Mouse (Mus musculus) brown adipose tissue, adult 24 weeks (tissue): ENCODE measurements at regions not wholly inside any gene's neighbourhood (a gene's known extent, or its start where the extent isn't known, plus 50 kb on each side); places are given as distances from the start of the nearest gene placed in this dataset.
"Not testable (repeated sequence)": the region's sequence is repeated elsewhere in the genome, so short reads cannot be mapped to it uniquely, and the experiment has no call there.

Source experiments
- H3K27ac ChIP-seq: fragments of 200-500 bp; replicated peaks from 2 replicates; pipeline ENCODE4 v1.5.1; 2012; ENCODE audit warnings: low read depth, mild to moderate bottlenecking, low read length
- H3K4me1 ChIP-seq: fragments of 200-500 bp; 2 replicates; pipeline ENCODE4 v1.6.1; 2012; ENCODE audit warnings: low read length, mixed read lengths; ENCODE audit not compliant: control insufficient read depth, insufficient read depth, insufficient read length
- H3K4me3 ChIP-seq: fragments of 200-500 bp; 2 replicates; pipeline ENCODE4 v1.5.1; 2012; ENCODE audit warnings: low read depth, mild to moderate bottlenecking, low read length, moderate library complexity; ENCODE audit not compliant: insufficient read depth

- Histone ChIP-seq H3K4me3 (no peak overlapping the region), H3K4me1 (no peaks in the 10 kb centered on the region), H3K27ac (no peak overlapping the region)
These were observed 391.4 kb downstream of the Car8 start for GRCm38 (mm10) chr4:7847411-7847810.

- H3K4me1 ChIP-seq: no peaks in the 10 kb centered on the region
- H3K4me3 ChIP-seq: no peak overlapping the region
- no peak overlapping the region for H3K27ac ChIP-seq
These were observed 409.7 kb downstream of the Car8 start for GRCm38 (mm10) chr4:7829126-7829525.

DNA sequence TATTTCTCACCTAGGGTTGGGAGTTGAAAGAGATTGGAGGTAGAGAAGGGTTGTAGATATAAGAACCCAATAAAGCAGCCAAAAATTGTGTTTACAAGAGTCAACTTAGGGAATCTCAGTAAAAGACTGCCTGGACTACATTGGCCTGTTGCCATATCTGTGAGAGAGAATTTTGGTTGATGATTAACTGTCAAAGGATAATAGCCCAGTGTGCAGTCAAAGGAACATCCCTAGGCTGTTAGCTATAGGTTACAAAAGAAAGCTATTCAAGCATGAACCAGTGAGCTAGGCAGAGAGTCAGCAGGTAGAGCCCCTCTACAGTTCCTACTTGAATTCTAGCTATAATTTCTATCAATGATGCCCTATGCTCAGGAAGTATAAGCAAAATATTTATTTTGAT is 419.0 kb downstream of the Car8 start:
- H3K4me1 ChIP-seq: no peaks in the 10 kb centered on the region
- H3K27ac ChIP-seq: no peak overlapping the region
- no peak overlapping the region for H3K4me3 ChIP-seq

DNA sequence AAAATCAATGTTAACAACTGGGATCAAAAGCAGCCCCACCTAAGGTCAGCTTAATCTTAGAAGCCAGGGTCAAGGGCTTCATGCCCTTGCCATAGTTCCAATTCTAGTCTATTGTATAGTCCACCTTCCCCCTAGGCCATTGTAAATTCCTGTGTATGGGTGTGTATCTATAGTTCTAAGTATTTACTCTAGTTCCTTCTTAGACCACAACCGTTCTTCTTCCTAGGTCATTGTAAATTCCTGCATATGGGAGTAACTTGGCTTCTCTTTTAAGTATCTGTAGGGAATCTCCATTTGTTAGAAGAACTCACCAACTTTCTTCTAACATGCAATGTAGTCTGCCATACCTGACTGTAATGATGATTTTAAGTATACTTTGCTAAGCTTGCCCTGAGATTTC is 461.1 kb downstream of the Car8 start:
- H3K4me1 ChIP-seq, H3K27ac ChIP-seq, H3K4me3 ChIP-seq: not testable (repeated sequence)

DNA sequence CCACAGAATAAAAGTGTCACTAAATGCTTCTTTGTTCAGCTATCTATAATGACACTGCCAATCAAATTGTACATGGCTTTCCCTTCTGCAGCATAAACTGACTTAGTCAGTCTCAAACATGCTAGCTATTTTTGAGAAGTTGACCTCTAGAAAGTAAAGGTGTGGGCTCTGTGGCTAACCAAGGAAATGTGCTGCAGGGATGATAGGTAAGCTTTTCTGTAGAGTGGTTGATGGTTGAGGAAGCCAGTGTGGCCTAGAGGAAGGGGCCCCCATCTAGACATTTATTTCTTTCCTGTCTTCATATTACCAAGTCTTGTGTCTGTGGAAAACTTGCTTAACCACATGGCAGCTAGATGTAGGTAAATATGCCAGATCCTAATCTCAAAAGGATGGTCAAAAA is 483.4 kb downstream of the Car8 start:
- Histone ChIP-seq H3K27ac (no peak overlapping the region), H3K4me3 (no peak overlapping the region), H3K4me1 (no peaks in the 10 kb centered on the region)

- H3K4me3 ChIP-seq: no peak overlapping the region
- no peaks in the 10 kb centered on the region for H3K4me1 ChIP-seq
- H3K27ac ChIP-seq: no peak overlapping the region
These were observed 484.9 kb downstream of the Car8 start for GRCm38 (mm10) chr4:7753931-7754330.

GRCm38 (mm10) chr4:7751208-7751607 is 487.6 kb downstream of the Car8 start:
- Histone ChIP-seq H3K4me3 (no peak overlapping the region), H3K4me1 (no peaks in the 10 kb centered on the region), H3K27ac (no peak overlapping the region)

DNA sequence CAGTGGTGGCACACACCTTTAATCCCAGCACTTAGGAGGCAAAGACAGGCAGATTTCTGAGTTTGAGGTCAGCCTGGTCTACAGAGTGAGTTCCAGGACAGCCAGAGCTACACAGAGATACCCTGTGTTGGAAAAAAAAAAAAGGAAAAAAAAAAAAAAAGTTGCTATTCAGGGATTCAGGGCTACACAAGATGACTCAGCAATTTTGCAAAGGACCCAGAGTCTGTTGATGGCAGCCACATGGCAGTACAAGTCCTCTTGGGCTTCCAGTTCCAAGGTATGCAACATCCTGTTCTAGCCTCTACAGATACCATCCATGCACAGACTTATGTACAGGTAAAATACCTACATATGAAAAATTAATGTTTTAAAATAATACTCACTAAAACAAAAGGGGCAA is 515.9 kb downstream of the Car8 start:
- Histone ChIP-seq H3K4me1 (no peaks in the 10 kb centered on the region), H3K27ac (no peak overlapping the region), H3K4me3 (no peak overlapping the region)

GRCm38 (mm10) chr4:7688516-7688915 is 550.3 kb downstream of the Car8 start:
- Histone ChIP-seq H3K27ac (no peak overlapping the region), H3K4me3 (no peak overlapping the region), H3K4me1 (no peaks in the 10 kb centered on the region)

DNA sequence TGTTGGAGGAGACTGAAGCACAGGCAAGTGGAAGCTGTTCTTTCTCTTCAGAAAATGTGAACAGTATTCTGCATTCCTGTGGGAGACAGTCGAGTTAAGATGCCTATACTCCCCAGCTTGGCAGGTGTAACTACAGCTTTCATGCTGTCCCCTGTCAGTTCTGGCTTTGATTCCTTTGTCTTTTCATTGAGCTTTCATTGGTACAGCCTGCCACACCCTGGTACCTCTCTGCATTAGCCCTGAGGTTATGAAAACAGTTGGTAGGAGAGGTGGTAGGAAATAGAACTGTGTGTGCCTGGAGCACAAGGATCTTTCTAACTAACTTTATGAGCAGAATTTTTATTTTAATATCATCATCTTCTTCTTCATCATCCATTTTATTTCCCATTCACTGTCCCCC is 551.6 kb downstream of the Car8 start:
- no peaks in the 10 kb centered on the region for H3K4me1 ChIP-seq
- H3K27ac ChIP-seq: no peak overlapping the region
- no peak overlapping the region for H3K4me3 ChIP-seq

DNA sequence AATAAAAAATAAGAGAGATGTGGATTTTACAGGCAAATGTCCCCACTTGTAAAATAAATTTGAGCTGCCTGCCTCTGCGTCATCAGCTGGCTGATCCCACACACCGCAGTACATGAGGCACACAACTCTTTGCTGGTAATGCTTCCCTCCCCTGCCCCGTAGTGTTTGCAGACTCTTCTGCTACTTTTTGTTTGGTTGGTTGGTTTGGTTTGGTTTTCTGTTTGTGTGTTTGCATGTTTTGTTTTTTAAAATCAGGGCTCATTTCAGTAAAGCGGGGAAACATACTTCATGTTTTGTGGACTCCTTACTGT is 568.1 kb downstream of the Car8 start:
- H3K4me1 ChIP-seq: no peaks in the 10 kb centered on the region
- H3K27ac ChIP-seq: no peak overlapping the region
- no peak overlapping the region for H3K4me3 ChIP-seq

DNA sequence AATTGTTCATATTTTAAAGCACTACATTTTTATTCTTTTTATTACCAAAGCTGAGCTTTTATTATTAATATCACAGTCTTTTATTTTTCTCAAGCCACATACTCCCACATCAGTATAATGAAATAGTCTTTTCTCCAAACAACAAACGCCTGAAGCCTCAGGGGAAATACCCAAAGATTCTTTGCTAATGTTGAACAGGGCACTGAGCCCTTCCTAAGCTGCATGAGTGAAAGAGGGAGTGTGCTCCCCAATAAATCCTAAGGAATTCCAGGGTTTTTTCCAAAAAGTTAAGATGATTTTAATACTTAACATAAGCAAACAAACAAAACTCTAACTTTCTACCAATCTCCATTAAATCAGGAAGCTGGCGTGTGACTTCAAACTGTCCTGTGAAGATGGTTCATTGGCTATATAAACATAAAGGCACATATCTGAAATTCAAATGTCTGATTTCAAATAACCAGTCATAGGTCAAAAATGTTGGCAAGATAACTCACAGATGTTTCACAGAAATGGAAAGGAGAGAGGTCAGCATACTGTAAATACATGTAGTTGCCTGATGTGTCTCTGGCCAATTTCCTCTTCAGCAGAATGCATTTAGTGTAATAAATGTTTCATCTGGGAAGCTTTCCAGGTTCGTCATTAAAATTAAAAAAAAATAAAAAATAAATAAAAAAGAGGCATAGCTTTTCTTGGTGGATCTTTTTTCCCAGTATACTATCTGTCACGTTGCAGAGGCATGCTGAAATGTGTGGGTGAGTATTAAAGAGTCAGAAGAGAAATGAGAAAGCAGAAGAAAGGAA is 568.6 kb downstream of the Car8 start:
- no peak overlapping the region for H3K27ac ChIP-seq
- H3K4me1 ChIP-seq: no peaks in the 10 kb centered on the region
- H3K4me3 ChIP-seq: no peak overlapping the region

DNA sequence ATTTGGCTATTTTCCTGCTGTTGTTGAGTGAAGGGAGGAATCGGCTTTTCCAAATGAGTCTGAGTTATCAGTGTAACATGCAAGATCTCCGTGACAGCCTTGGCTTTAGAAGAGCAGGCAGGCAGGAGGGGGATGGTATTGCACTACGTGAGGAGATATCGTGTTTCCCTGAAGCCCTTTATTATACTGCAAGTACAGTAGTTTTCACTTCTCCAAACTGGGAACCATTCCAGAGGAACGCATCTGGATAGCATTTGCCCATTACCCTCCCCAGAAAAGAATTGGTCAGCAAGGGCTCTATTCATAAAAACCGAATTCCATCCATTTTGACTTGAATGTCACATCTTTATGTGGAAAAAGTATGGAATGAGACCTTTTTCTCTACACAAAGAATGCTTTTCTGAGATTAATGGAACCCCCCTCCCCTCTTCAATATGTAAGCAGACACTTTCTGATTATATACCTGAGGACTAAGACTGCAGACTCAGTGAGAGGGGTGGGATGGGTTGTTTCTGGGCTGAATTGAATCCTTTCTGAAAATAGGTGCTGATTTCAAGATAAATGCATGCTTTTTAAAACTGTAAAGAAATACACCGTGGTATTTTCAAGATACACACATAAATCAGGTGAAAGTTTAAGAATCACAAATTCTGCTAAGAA is 571.8 kb downstream of the Car8 start:
- Histone ChIP-seq H3K4me1 (no peaks in the 10 kb centered on the region), H3K4me3 (no peak overlapping the region), H3K27ac (no peak overlapping the region)

DNA sequence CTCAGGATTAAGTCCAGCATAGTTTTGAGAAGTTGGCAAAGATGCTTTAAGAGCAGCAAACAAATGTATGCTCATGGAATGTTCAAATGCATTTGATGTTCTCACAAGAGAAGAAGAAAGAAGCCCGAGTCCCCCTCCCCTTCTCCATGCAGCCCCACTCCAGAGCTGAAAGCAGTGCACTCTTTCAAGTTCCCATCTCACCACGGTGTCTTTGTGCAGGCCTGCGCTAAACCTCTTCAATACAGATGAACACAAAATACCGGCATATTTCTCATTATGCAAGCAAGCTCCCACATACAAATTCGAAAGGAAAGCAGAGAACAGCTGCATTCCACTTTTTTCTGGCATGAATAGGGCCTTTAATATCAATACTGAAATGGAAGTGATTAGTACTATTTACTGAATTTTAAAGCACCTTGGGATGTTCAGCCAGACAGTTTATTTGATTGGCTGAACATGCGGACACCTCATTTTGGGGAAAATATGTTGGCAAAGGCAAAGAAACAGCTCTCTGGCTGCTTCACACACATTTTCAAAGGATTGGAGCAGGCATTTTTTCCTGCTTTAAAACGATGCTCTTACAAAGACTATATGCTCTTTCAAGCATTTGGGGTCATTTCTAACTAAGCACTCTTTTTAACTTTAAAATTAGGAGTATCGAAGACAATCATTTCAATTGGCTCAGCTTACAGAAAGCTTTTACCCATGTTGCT is 595.8 kb downstream of the Car8 start:
- Histone ChIP-seq H3K27ac (no peak overlapping the region), H3K4me1 (no peaks in the 10 kb centered on the region), H3K4me3 (no peak overlapping the region)

DNA sequence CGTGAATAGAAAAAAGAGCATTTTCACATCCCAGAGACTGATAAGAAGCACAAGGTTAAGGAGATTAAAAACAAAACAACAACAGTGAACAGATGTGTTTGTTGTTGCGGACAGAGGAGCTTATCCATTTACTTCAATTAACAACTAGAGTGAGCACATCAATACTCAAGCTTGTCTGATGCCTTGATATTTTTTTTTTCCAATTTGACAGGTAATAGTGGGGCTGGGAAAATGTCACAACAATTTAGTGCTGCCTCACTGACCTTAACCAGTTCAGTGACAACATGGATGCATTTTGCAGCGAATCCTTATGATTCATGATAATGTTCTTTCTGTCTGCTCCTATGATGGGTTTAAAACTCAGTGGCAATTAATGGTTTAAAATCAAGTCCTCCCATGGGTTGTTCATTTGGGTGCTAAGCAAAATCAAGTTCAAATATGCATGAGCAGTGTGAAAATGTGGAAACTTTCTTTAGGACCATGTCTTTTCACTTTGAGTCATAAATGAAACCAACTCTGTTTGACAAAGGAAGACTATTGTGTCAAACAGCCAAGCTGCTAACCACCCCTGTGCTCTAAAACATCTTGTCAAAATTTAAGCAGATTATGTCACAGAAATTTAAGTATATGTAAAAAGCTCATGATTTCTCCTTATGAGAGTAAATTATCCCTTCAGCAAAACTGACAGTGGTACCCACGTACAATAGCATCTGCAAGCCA is 641.0 kb downstream of the Car8 start:
- Histone ChIP-seq H3K27ac (no peak overlapping the region), H3K4me1 (no peaks in the 10 kb centered on the region)

More for the DNA sequence above, 641.0 kb downstream of the Car8 start:
- H3K4me3 ChIP-seq: no peak overlapping the region
